Mouse (Mus musculus): Measurements from ENCODE around the gene Ube2c.

DNA sequence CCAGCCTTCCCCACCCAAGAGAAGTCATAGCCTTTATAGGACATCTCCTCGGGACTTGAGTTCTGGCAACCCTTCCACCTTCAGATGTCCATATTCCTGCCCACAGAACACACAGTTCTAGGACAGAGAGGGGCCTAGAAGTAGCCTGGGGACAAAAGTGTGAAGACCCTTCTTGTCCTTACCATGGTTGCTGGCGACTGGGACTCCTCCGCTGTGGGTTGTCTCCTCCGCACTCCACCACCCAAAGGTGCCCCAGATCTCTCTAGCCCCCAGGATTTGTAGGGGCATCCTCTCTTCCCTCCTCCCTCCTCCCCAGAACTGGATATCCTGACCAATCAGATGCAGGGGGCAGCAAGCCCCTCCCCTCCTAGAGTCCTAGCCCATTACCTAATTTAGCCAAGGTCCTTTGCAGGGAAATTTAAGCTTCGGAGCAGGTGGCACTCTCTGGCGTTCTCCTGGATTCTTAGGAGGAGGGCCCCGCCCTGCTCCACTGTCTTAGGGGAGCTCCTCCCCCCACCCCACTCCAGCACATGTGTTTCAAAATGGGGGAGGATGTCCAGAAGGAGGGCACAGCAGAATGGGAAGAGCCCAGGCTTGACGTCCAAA, 9.9 kb downstream of the Ube2c start, which contains the start of gene Tnnc2:
- TF ChIP-seq CTCF (IDR thresholded peaks at IDR 0.05; ENCODE audit: extremely low read depth, insufficient read length, insufficient replicate concordance, low read depth, low read length) (no peak), POLR2A (IDR thresholded peaks at IDR 0.05; ENCODE audit: low read depth, low read length) (no peak)

Measured in small intestine, adult 2 months (tissue).